Mouse (Mus musculus) adrenal gland (tissue): Measurements from ENCODE around the gene Agap1.

ENCODE experiments used
- intact Hi-C: fragments of 180-260 bp; cut with DNase I; formaldehyde crosslinking; loops from one replicate; pipeline ENCODE4 v1.15.1; 2025

Agap1 gene

GRCm38 (mm10) chr1:89925501-89926190 is 471.0 kb downstream of the Agap1 start:
- intact Hi-C loops = no loop called here

GRCm38 (mm10) chr1:89926583-89927060 is 472.0 kb downstream of the Agap1 start:
- intact Hi-C loops = no loop called here

GRCm38 (mm10) chr1:89927061-89927661 is 472.6 kb downstream of the Agap1 start:
- intact Hi-C loops = no loop called here

GRCm38 (mm10) chr1:89928676-89929075 is 474.1 kb downstream of the Agap1 start:
- intact Hi-C loops = no loop called here

- intact Hi-C loops = no loop called here
Measured at GRCm38 (mm10) chr1:89929181-89929580, 474.6 kb downstream of the Agap1 start.

- intact Hi-C loops = no loop called here
Measured at GRCm38 (mm10) chr1:89929721-89930505, 475.3 kb downstream of the Agap1 start.

GRCm38 (mm10) chr1:89930551-89930950 is 475.9 kb downstream of the Agap1 start:
- intact Hi-C loops = no loop called here

- intact Hi-C loops = no loop called here
Measured at GRCm38 (mm10) chr1:89931120-89931519, 476.5 kb downstream of the Agap1 start, which contains the start of gene Gbx2. Gbx2 (minus strand) TSS chr1:89931179.

GRCm38 (mm10) chr1:89932021-89932423 is 477.4 kb downstream of the Agap1 start:
- intact Hi-C loops = no loop called here

- intact Hi-C loops = no loop called here
Measured at GRCm38 (mm10) chr1:89932616-89933015, 478.0 kb downstream of the Agap1 start.

GRCm38 (mm10) chr1:89933028-89933427 is 478.4 kb downstream of the Agap1 start:
- intact Hi-C loops = no loop called here

- intact Hi-C loops = no loop called here
Measured at GRCm38 (mm10) chr1:89933786-89934185, 479.2 kb downstream of the Agap1 start.

GRCm38 (mm10) chr1:89934316-89935260 is 480.0 kb downstream of the Agap1 start:
- intact Hi-C loops = no loop called here

- intact Hi-C loops = no loop called here
Measured at GRCm38 (mm10) chr1:89935493-89936348, 481.1 kb downstream of the Agap1 start.

GRCm38 (mm10) chr1:89938884-89939595 is 484.4 kb downstream of the Agap1 start:
- intact Hi-C loops = no loop called here

- intact Hi-C loops = no loop called here
Measured at GRCm38 (mm10) chr1:89939596-89939960, 485.0 kb downstream of the Agap1 start.

- intact Hi-C loops = loop anchor here (5.0 to 10.0 kb wide), 3 partner anchors 78 to 273 kb away; no protein-coding TSS in a partner anchor
Measured at GRCm38 (mm10) chr1:89939981-89940726, 485.5 kb downstream of the Agap1 start.

- intact Hi-C loops = loop anchor here (5.0 to 10.0 kb wide), 3 partner anchors 79 to 274 kb away; no protein-coding TSS in a partner anchor
Measured at GRCm38 (mm10) chr1:89940961-89941524, 486.4 kb downstream of the Agap1 start.
